Mouse (Mus musculus): ENCODE results near the gene Kank1. TPM values are rescaled to one million over a fixed set of nuclear protein-coding genes. Genes with fewer than 3 reads are reported as not detected.

Gene Kank1
- total RNA-seq, 2 experiments from 2014 or later, result 15.0 to 15.2 TPM

GRCm38 (mm10) chr19:25406481-25407184, 169.9 kb downstream of the Kank1 start:
- peak; percentile 77 for DNase-seq

- no peak for DNase-seq
Measured at GRCm38 (mm10) chr19:25407185-25407886, 170.6 kb downstream of the Kank1 start.

GRCm38 (mm10) chr19:25407887-25408236, 171.1 kb downstream of the Kank1 start:
- no peak for DNase-seq

- no peak for DNase-seq
Measured at GRCm38 (mm10) chr19:25409239-25409638, 172.5 kb downstream of the Kank1 start.

- DNase-seq, result peak; percentile 19
Measured at GRCm38 (mm10) chr19:25411353-25411752, 174.6 kb downstream of the Kank1 start.

- DNase-seq, result no peak
Measured at GRCm38 (mm10) chr19:25415448-25415847, 178.7 kb downstream of the Kank1 start.

- no peak for DNase-seq
Measured at GRCm38 (mm10) chr19:25417671-25418070, 180.9 kb downstream of the Kank1 start.

GRCm38 (mm10) chr19:25419983-25420382, 183.2 kb downstream of the Kank1 start:
- no peak for DNase-seq

- DNase-seq, result no peak
Measured at GRCm38 (mm10) chr19:25422096-25422495, 185.3 kb downstream of the Kank1 start.

- no peak for DNase-seq
Measured at GRCm38 (mm10) chr19:25423371-25423770, 186.6 kb downstream of the Kank1 start.

- no peak for DNase-seq
Measured at GRCm38 (mm10) chr19:25426431-25426830, 189.7 kb downstream of the Kank1 start.

- DNase-seq, result no peak
Measured at GRCm38 (mm10) chr19:25427886-25428285, 191.1 kb downstream of the Kank1 start.

GRCm38 (mm10) chr19:25428338-25428962, 191.7 kb downstream of the Kank1 start:
- no peak for DNase-seq

GRCm38 (mm10) chr19:25431431-25431830, 194.7 kb downstream of the Kank1 start:
- DNase-seq, result no peak

- DNase-seq, result no peak
Measured at GRCm38 (mm10) chr19:25431909-25432308, 195.1 kb downstream of the Kank1 start.

GRCm38 (mm10) chr19:25433169-25433690, 196.5 kb downstream of the Kank1 start:
- DNase-seq, result no peak

- no peak for DNase-seq
Measured at GRCm38 (mm10) chr19:25434345-25434744, 197.6 kb downstream of the Kank1 start.

- DNase-seq, result no peak
Measured at GRCm38 (mm10) chr19:25434795-25435194, 198.0 kb downstream of the Kank1 start.

- no peak for DNase-seq
Measured at GRCm38 (mm10) chr19:25435412-25435811, 198.6 kb downstream of the Kank1 start.

- no peak for DNase-seq
Measured at GRCm38 (mm10) chr19:25436175-25436574, 199.4 kb downstream of the Kank1 start.

- no peak for DNase-seq
Measured at GRCm38 (mm10) chr19:25436789-25437650, 200.2 kb downstream of the Kank1 start.

- no peak for DNase-seq
Measured at GRCm38 (mm10) chr19:25438246-25438645, 201.5 kb downstream of the Kank1 start.
